Mouse (Mus musculus): ENCODE results near the gene Psmb3. TPM values are rescaled to one million over a fixed set of nuclear protein-coding genes. Genes with fewer than 3 reads are reported as not detected.

Psmb3 gene
- total and polyA plus RNA-seq, 3 experiments = 135 to 273 (median 139) TPM

DNA sequence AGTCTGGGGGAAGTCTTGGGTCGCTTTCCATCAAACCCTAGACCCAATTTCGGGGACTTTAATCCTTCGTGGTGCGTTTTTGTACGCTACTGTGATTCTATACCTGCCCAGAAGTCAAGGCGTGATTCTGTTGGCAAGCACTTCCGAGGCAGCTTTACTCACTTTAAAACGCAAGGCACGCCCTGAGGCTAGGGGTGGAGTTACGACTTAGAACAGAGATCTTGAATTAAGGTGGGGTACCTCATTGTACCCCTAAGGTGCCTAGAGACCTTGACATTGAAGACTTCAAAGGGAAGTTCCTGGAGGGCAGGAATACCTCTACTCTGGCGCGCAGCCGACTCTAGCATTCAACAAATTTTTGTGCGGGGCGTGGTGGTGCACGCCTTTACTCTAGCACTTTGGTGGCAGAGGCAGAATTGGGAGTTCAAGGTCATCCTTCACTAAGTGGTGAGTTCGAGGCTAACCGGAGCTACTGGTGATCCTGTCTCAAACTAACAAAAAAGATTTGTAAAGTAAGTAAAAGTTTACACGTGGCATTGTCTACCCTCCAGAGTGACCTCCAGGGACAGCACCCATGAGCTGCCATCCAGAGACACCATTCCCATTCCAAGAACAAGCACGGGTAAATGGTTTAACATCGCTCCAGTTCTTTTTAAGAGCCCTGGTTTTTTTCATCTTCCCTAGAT, 40.8 kb upstream of the Psmb3 start:
- Histone ChIP-seq H3K36me3 (ENCODE audit: control insufficient read depth, insufficient read depth, low read length) (no peaks in the 10 kb centered on the region), H3K9ac (ENCODE audit: low read depth, low read length) (peak overlapping the region; percentile 62), H3K4me3 (peak overlapping the region; percentile 74), H3K4me1 (ENCODE audit: control insufficient read depth, insufficient read depth, low read length) (peaks cover 10% of the 10 kb centered on the region), H3K27me3 (ENCODE audit: control insufficient read depth, insufficient read depth, low read length) (no peaks in the 10 kb centered on the region), H3K27ac (peak overlapping the region; percentile 87), H3K79me2 (replicated peaks; ENCODE audit: control insufficient read depth, insufficient read depth, low read length) (no peaks in the 10 kb centered on the region; the same call in 1 of the 2 replicates)
- TF ChIP-seq CTCF (IDR thresholded peaks at IDR 0.05) = no peak
- TF ChIP-seq POLR2A (IDR thresholded peaks at IDR 0.05; ENCODE audit: insufficient read depth, low read depth, low read length) = no peak
- no peak for TF ChIP-seq EP300 (IDR thresholded peaks at IDR 0.05; ENCODE audit: insufficient read depth, low read depth, low read length)
- intact Hi-C loops (cut with DNase I) = no loop called here
- 3% methylated on average over 21 of the region's 21 CpGs for WGBS
- peak; percentile 59 to 65 for DNase-seq

DNA sequence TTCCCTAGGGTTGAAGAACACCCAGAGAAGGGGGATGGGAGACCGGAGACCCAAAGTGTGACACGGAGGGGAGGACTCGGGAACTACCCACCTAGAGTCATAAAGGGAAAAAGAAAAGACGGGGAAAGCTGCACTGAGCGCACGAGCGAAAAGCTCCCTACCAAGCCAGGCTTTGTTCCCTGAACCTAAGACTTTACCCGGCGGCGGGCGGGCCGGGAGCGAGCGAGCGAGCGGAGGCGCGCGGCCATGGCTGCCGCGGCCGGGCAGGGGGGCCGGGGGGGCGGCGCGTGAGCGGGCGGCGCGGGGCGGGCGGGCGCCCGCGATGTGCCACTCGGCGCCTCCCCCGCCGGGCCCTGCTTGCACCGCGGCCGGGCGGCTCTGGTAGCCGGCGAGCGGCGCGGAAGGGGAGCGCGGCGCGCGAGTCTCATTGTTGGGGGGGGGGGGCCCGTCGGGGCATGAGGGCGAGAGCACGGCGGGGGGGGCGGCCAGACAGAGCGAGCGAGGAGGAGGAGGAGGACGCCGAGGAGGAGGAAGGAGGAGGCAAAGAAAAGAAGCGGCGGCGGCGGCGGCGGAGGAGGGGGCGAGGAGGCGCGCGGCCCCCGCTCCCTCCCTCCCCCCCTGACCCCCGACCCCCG, 40.2 kb upstream of the Psmb3 start, which contains the start of gene Mllt6:
Mllt6 (plus strand) TSS at position 522 of the 635 bp plus-strand sequence.
- WGBS = under 1% methylated on average over 34 of the region's 76 CpGs
- TF ChIP-seq EP300 (IDR thresholded peaks at IDR 0.05; ENCODE audit: insufficient read depth, low read depth, low read length) (no peak), CTCF (IDR thresholded peaks at IDR 0.05) (no peak), POLR2A (IDR thresholded peaks at IDR 0.05; ENCODE audit: insufficient read depth, low read depth, low read length) (no peak)
- Histone ChIP-seq H3K27me3 (ENCODE audit: control insufficient read depth, insufficient read depth, low read length) (no peaks in the 10 kb centered on the region), H3K4me1 (ENCODE audit: control insufficient read depth, insufficient read depth, low read length) (peaks cover 10% of the 10 kb centered on the region), H3K36me3 (ENCODE audit: control insufficient read depth, insufficient read depth, low read length) (no peaks in the 10 kb centered on the region), H3K9ac (ENCODE audit: low read depth, low read length) (peak within 1 kb of the TSS; percentile 89), H3K4me3 (peak within 1 kb of the TSS; percentile 74), H3K27ac (peak within 1 kb of the TSS; percentile 92), H3K79me2 (replicated peaks; ENCODE audit: control insufficient read depth, insufficient read depth, low read length) (no peaks in the 10 kb centered on the region; the same call in 1 of the 2 replicates)
- DNase-seq = peak; percentile 86
- intact Hi-C loops (cut with DNase I) = no loop called here

DNA sequence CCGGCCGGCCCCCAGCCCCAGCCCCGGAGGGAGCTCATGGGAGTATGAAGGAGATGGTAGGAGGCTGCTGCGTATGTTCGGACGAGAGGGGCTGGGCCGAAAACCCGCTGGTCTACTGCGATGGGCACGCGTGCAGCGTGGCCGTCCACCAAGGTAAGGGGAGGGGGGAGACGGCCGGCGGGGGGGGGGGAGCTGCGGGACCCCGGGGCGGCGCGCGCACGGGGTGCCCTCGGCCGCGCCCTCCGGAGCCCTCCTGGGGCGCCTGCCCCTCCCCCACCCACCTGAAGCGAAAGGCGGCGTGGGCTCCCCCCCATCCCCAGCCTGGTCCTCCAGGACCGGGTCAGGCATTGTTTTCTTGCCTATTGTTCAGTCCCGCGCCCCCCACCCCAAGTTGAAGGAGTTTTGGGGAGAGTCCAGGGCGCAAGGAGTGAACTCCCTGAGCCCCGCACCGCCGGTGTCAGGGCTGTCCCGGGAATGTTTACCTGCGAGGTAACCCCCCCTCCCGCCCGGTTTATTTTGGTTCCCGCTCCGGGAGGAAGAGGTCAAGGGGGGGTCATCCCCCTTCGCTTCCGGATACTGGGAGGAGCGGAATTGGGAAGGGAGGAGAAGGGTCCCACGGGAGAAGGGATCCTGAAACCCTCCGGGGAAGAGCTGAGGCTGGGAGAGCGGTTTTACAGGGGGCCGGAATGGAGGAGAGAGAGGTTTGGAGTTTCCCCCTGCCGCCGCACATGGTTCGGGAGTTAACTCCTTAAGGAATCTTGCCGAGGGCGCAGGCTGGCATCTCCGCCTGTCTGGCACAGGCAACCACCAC, 39.5 kb upstream of the Psmb3 start:
- TF ChIP-seq CTCF (IDR thresholded peaks at IDR 0.05) (no peak), POLR2A (IDR thresholded peaks at IDR 0.05; ENCODE audit: insufficient read depth, low read depth, low read length) (0 out of 2 replicates have a peak, but pooled peaks have one; percentile 36), EP300 (IDR thresholded peaks at IDR 0.05; ENCODE audit: insufficient read depth, low read depth, low read length) (peak; percentile 68; the same call in 1 of the 2 replicates)
- peak; percentile 81 to 82 for DNase-seq
- Histone ChIP-seq H3K36me3 (ENCODE audit: control insufficient read depth, insufficient read depth, low read length) (no peaks in the 10 kb centered on the region), H3K4me3 (peak overlapping the region; percentile 74), H3K27me3 (ENCODE audit: control insufficient read depth, insufficient read depth, low read length) (no peaks in the 10 kb centered on the region), H3K27ac (peak overlapping the region; percentile 92), H3K4me1 (ENCODE audit: control insufficient read depth, insufficient read depth, low read length) (peaks cover 10% of the 10 kb centered on the region), H3K9ac (ENCODE audit: low read depth, low read length) (peak overlapping the region; percentile 89), H3K79me2 (replicated peaks; ENCODE audit: control insufficient read depth, insufficient read depth, low read length) (no peaks in the 10 kb centered on the region; the same call in 1 of the 2 replicates)
- under 1% methylated on average over 42 of the region's 57 CpGs for WGBS
- intact Hi-C loops (cut with DNase I) = loop anchor here (1.0 kb wide), 1 partner anchor 22 kb away; the partner anchor contains the start of gene Cisd3

GRCm38 (mm10) chr11:97664339-97664665, 38.9 kb upstream of the Psmb3 start:
- H3K4me1 ChIP-seq (ENCODE audit: control insufficient read depth, insufficient read depth, low read length) = peaks cover 10% of the 10 kb centered on the region
- intact Hi-C loops (cut with DNase I) = loop anchor here (1.0 kb wide), 1 partner anchor 21 kb away; the partner anchor contains the start of gene Cisd3

DNA sequence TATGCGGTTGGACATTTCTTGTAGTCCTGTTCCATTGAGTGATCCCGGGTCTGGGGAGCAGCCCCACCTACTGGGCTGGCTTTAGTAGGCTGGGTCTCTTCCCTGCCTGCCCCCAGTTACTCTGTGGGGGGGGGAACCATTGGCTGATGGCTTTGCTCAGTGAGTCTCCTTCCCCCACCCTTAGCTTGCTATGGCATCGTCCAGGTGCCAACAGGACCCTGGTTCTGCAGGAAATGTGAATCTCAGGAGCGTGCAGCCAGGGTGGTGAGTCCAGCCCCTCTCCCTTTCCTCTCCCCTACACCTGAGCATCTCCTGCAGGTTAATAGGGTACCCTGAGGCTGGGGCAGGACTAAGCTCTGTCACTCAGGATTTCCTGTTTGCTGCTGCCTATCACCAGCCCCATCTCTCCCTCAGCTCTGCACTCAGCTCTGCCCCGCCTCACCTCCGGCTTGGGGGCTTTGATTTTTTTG, 38.4 kb upstream of the Psmb3 start:
- Histone ChIP-seq H3K79me2 (replicated peaks; ENCODE audit: control insufficient read depth, insufficient read depth, low read length) (no peaks in the 10 kb centered on the region; the same call in 1 of the 2 replicates), H3K27ac (peak overlapping the region; percentile 92), H3K27me3 (ENCODE audit: control insufficient read depth, insufficient read depth, low read length) (no peaks in the 10 kb centered on the region), H3K4me3 (peak overlapping the region; percentile 74), H3K4me1 (ENCODE audit: control insufficient read depth, insufficient read depth, low read length) (peaks cover 9% of the 10 kb centered on the region), H3K9ac (ENCODE audit: low read depth, low read length) (peak overlapping the region; percentile 33; the same call in 1 of the 2 replicates), H3K36me3 (ENCODE audit: control insufficient read depth, insufficient read depth, low read length) (no peaks in the 10 kb centered on the region)
- WGBS = 23% methylated on average over 6 of the region's 6 CpGs
- peak; percentile 45 for TF ChIP-seq CTCF (IDR thresholded peaks at IDR 0.05)
- no peak for TF ChIP-seq POLR2A (IDR thresholded peaks at IDR 0.05; ENCODE audit: insufficient read depth, low read depth, low read length)
- 0 out of 2 replicates have a peak, but pooled peaks have one; percentile 11 for TF ChIP-seq EP300 (IDR thresholded peaks at IDR 0.05; ENCODE audit: insufficient read depth, low read depth, low read length)
- intact Hi-C loops (cut with DNase I) = loop anchor here (1.0 kb wide), 1 partner anchor 20 kb away; the partner anchor contains the start of gene Cisd3
- DNase-seq = no peak

More at GRCm38 (mm10) chr11:97664339-97664665, 38.9 kb upstream of the Psmb3 start:
- peak overlapping the region; percentile 92 for H3K27ac ChIP-seq
- no peaks in the 10 kb centered on the region; the same call in 1 of the 2 replicates for H3K79me2 ChIP-seq (replicated peaks; ENCODE audit: control insufficient read depth, insufficient read depth, low read length)
- TF ChIP-seq CTCF (IDR thresholded peaks at IDR 0.05) (no peak), EP300 (IDR thresholded peaks at IDR 0.05; ENCODE audit: insufficient read depth, low read depth, low read length) (no peak), POLR2A (IDR thresholded peaks at IDR 0.05; ENCODE audit: insufficient read depth, low read depth, low read length) (no peak)
- peak overlapping the region; percentile 89 for H3K9ac ChIP-seq (ENCODE audit: low read depth, low read length)
- no peaks in the 10 kb centered on the region for H3K27me3 ChIP-seq (ENCODE audit: control insufficient read depth, insufficient read depth, low read length)
- no peak for DNase-seq
- no peaks in the 10 kb centered on the region for H3K36me3 ChIP-seq (ENCODE audit: control insufficient read depth, insufficient read depth, low read length)
- 3% methylated on average over 8 of the region's 8 CpGs for WGBS
- peak overlapping the region; percentile 74 for H3K4me3 ChIP-seq
